Mouse (Mus musculus) cerebellum, adult 2 months (tissue): ENCODE results near the gene Coro2b.

Experiments used
- CTCF ChIP-seq: fragments of 200-500 bp; IDR thresholded peaks from 2 replicates; pipeline ENCODE4 v1.5.1; 2011; ENCODE audit warnings: low read depth, mild to moderate bottlenecking, control low read depth, low read length, moderate library complexity, borderline replicate concordance; ENCODE audit not compliant: insufficient read depth
- POLR2A ChIP-seq: fragments of 200-500 bp; IDR thresholded peaks from 2 replicates; pipeline ENCODE4 v1.6.1; 2011; ENCODE audit warnings: low read length, control low read depth, borderline replicate concordance; ENCODE audit not compliant: insufficient read depth

DNA sequence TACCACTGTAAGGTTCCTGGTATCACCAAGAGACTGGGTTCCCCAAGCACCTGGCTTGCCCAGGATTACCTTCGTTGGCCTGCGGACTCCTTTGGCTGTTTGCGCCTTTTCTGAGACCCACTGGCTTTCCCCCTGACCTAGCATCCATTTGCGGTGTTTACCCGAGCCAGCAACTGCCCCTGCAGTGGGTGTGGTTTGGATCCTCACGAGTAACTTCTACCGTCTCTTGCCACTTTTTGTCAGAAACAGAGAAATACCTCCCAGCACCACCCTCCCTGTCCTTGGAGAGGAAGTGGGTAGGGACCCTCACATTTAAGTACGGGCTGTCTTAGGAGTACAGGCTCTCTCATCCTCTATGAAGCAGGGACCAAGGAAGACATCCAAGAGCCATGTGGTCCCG lies 166.7 kb downstream of the Coro2b start:
- TF ChIP-seq CTCF (no peak), POLR2A (no peak)
